Mouse (Mus musculus) heart, postnatal 10 days (tissue): Measurements from ENCODE around the gene Pabpc4. TPM values are rescaled to one million over a fixed set of nuclear protein-coding genes. Genes with fewer than 3 reads are reported as not detected.

ENCODE experiments used
- DNase-seq, 2 experiments: peaks; one replicate each; pipeline ENCODE4 v3.0.0; 2021
- intact Hi-C: fragments of 180-260 bp; cut with DNase I; formaldehyde crosslinking; loops from one replicate; pipeline ENCODE4 v1.15.1; 2025
- total RNA-seq, 2 experiments: library from RNA; stranded (reverse); gene quantifications; 2 replicates each; pipeline ENCODE4 v1.2.3; 2021

Pabpc4 gene
- total RNA-seq, 2 experiments from 2014 or later: 259 to 282 TPM

DNA sequence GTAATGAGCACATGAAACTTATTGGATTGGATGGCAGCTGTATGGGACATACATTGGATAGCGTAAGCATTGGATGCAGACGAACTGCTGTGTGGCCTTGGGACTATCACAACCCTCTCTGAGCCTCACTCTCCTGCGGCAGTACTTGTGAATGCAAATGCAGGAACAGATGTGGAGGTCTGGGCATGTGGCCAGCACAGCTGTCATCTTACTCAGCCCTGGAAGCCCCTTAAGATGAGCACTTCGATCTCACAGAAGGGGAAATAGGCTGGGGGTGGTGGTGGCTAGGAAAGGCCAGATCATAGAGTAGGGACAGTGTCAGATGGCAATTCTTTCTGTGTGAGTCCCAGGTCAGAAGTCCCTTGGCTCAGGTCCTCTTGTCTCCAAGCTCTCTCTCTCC, 75.5 kb downstream of the Pabpc4 start:
- intact Hi-C loops: no loop called here
- peak in 1 of 2 experiments; percentile 19 for DNase-seq

GRCm38 (mm10) chr4:123340232-123340631, 78.1 kb downstream of the Pabpc4 start:
- DNase-seq: no peak
- intact Hi-C loops: loop anchor here (5.0 kb wide), 1 partner anchor 33 kb away; no protein-coding TSS in a partner anchor

GRCm38 (mm10) chr4:123342091-123342641, 80.0 kb downstream of the Pabpc4 start:
- intact Hi-C loops: loop anchor here (5.0 kb wide), 1 partner anchor 35 kb away; no protein-coding TSS in a partner anchor
- peak in 1 of 2 experiments; percentile 18 for DNase-seq

DNA sequence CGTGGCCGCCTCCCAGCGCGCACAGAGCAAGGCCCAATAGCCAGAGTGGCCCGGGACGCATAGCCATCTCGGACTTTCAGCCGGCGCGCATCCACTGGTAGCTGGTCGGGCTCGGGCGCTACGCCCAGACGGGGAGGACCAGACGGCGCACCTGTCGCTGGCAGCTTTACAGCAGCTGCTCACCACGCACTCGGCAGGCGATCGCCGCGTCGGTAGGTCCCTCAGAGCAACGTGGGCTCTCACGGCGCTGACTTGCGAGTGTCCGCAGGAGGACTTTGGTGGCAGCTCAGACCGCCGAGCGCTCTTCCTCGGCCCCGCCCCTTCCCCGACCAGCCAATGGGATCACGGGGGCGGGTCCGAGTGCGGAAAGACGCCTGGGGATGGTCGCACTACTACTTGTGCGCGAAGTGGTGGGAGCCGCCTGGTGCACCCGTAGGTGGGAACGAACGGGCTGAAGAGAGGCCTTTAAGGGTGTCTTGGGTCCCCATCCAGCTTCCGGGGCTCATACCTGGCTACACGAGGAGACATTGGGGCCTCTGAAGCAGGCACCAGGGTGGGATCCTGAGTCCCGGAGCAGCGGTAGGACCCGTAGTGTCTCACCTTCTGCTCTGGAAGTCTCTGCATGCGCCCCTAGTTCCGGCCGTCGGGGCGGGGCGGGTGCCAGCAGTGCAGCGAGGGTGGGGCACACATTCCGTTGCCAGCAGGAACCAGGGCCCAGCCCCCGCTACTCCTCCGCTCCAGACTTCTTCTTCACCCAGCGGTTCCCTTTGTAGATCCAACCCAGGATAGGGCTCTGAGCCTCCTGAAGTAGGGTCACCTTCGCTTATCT, 80.7 kb downstream of the Pabpc4 start, which contains the start of gene Bmp8a:
Bmp8a (minus strand) TSS at position 611 of the 829 bp plus-strand sequence.
- DNase-seq: peak; percentile 63 to 70
- intact Hi-C loops: loop anchor here (5.0 kb wide), 1 partner anchor 36 kb away; no protein-coding TSS in a partner anchor

GRCm38 (mm10) chr4:123343471-123343789, 81.3 kb downstream of the Pabpc4 start:
- DNase-seq: no peak
- intact Hi-C loops: loop anchor here (5.0 kb wide), 1 partner anchor 36 kb away; no protein-coding TSS in a partner anchor

Other genes with a start within 250 kb of the Pabpc4 start
- 1 to 10 TPM; 7.7 to 8.3 TPM for gene Trit1, start 245.8 kb upstream of the Pabpc4 start, total RNA-seq
- gene Bmp8b, start 157.2 kb upstream of the Pabpc4 start, total RNA-seq: not detected
- not detected for gene Oxct2b, start 146.1 kb upstream of the Pabpc4 start, total RNA-seq
- 10 to 100 TPM; 28.4 to 29.2 TPM for gene Ppie, start 122.4 kb upstream of the Pabpc4 start, total RNA-seq
- gene Hpcal4, start 79.1 kb upstream of the Pabpc4 start, total RNA-seq: under 1 TPM; 0.40 to 0.89 TPM
- gene Nt5c1a, start 60.8 kb upstream of the Pabpc4 start, total RNA-seq: 10 to 100 TPM; 33.4 to 35.0 TPM
- gene Heyl, start 28.8 kb upstream of the Pabpc4 start, total RNA-seq: 10 to 100 TPM; 31.6 to 34.3 TPM
- gene Oxct2a, start 61.3 kb downstream of the Pabpc4 start, total RNA-seq: not detected
- gene Bmp8a, start 80.9 kb downstream of the Pabpc4 start, total RNA-seq: under 1 TPM in 1 of 2 experiments, not detected in 1; 0.17 TPM